Mouse (Mus musculus) T-helper 1 cell (primary cell): ENCODE measurements around the gene Xxylt1.
"Not testable (repeated sequence)": the region's sequence is repeated elsewhere in the genome, so short reads cannot be mapped to it uniquely, and the experiment has no call there.

Experiments used
- in situ Hi-C: fragments of 300-600 bp; cut with MboI, MseI; formaldehyde crosslinking; loops from one replicate; pipeline ENCODE4 v1.15.1; 2025; ENCODE audit warnings: high pct_unique_total_duplicates

Gene Xxylt1

DNA sequence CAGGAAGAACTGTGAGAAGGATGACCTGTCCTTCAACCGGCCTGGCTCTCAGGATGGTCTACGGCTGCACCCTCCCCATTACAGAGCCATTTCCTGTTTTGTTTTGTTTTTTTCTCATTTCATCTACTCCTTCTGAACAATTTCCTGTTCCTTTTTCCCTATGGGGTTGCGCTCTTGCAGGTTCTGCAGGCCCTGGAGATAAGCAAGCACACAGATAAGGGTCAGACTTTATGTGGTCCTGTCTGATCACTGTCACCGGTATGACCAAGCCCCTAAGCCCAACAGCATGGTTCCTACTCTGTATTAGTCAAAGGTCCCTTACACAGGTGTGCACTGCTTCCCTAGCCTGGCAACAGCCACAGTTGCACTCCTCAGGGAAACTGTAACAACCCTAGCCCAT is 56.2 kb downstream of the Xxylt1 start:
- in situ Hi-C loops, result no loop called here

GRCm38 (mm10) chr16:31024221-31024620 is 57.0 kb downstream of the Xxylt1 start:
- in situ Hi-C loops, result no loop called here

DNA sequence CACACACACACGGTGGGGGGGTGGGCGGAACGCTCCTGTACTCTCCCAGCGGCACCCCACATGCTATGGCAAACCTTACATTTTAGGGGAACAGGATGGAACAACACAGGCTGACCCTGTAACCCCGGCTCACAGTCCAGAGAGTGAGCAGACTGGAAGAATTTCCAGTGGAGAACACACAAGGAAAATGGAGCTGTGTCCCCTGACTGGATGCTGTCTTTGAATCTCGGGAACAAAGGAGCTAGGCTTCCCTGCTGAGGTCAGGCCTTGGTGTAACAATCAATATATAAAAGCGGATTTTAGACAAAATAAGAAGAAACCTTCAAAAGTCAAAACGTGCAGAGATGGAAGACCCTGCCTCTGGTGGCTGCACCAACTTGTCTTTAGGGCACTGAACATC is 57.4 kb downstream of the Xxylt1 start:
- in situ Hi-C loops, result no loop called here

DNA sequence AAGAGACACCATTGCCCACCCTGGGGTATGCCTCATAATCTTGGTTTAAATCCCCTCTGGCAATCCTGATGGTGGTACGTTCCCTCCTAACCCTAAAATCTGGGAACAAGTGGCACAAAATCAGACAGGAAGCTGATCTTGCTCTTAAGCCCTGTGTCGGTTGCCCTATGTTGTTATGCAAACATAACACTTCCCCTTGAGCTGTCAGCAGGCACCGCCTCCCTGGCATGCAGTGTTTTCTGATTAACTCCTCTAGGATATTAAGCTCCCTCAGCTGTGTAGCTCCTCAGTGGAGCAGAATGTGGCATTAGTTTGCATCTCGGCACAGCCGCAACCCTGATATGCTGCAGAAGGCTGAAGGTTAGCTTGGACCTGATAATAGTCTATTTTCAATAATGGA is 58.9 kb downstream of the Xxylt1 start:
- in situ Hi-C loops, result no loop called here

DNA sequence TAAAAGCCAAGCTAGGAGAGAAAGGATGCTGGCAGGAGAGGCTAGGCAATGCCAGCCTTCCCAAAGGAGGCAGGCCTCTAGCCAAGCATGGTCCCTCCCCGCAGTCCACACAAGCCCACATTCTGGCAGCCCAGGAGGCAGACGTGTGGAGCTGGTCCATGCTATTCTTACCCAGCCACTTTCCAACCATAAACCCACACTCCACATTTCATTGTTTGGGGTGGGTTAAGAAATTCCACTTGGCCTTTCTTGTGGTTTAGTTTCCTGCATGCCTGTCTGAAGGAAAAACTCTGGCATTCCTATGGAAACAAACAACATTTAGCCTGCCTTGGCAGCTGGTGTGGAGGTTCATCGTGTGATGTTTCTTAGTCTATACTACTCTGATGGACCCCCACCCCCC is 61.7 kb downstream of the Xxylt1 start:
- in situ Hi-C loops, result no loop called here

- in situ Hi-C loops, result no loop called here
Measured at GRCm38 (mm10) chr16:31017687-31018413, 63.4 kb downstream of the Xxylt1 start.

DNA sequence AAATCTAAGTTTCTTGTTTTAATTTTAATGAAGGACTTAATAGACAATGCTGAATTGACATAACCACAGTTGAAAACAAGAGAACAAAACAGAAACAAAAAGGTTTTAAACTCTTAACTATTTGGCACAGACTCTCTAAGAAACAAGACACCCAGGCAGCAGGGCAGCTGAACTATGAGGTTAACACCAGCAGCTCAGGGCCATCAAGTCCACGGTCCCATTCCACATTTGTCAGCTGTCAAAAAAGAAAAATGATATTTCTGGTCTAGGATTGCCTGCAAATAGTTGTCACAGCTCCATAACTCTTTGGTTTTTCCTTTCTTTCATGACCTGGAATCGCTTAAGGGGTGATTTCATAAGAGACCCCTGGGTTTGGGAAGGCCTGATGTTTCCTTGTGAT is 64.6 kb downstream of the Xxylt1 start:
- in situ Hi-C loops, result no loop called here

- in situ Hi-C loops, result no loop called here
Measured at GRCm38 (mm10) chr16:31016169-31016568, 65.1 kb downstream of the Xxylt1 start.

- in situ Hi-C loops, result no loop called here
Measured at GRCm38 (mm10) chr16:31015271-31015670, 66.0 kb downstream of the Xxylt1 start.

DNA sequence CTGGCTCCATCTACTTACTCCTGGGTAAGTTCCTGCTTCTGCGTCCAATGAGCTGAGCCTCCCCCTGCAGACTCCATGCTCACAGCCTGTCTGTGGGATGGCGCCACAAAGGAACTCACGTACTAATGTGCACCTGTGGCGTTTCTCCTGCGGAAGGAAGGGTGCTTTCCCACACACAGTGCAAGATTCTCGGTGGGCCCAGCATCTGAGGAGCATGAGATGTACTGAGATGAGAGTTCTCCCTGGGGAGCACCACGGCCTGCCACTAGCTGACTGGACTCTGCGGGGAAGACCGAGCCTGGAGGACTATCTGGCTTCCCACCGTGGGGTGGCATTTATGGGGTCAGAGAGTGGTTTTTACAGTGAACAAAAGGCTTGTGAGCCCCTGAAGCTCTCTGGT is 69.0 kb downstream of the Xxylt1 start:
- in situ Hi-C loops, result no loop called here

GRCm38 (mm10) chr16:31010443-31010842 is 70.8 kb downstream of the Xxylt1 start:
- in situ Hi-C loops, result no loop called here

- in situ Hi-C loops, result no loop called here
Measured at GRCm38 (mm10) chr16:31008326-31008725, 72.9 kb downstream of the Xxylt1 start.

DNA sequence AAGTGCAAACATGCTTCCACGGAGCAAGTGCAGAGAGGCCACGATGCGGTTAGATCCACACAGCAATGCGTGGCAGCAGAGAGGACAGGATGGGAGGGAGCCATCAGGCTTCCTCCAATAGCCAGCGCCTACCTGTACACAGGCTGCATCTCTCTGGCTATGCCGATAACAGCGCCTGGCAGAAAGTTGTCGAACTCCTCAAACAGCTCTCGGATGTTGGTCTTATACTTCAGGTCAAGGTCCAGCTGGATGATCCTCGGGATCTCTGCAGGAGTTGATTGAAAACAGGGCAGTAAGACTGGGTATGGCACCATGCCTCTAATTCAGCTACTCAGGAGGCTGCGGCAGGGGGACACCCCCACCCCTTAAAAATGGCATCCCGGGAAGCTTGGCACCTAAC is 73.7 kb downstream of the Xxylt1 start:
- in situ Hi-C loops, result no loop called here

GRCm38 (mm10) chr16:31005693-31006092 is 75.5 kb downstream of the Xxylt1 start:
- in situ Hi-C loops, result no loop called here

GRCm38 (mm10) chr16:31004321-31004682 is 76.9 kb downstream of the Xxylt1 start:
- in situ Hi-C loops, result no loop called here

DNA sequence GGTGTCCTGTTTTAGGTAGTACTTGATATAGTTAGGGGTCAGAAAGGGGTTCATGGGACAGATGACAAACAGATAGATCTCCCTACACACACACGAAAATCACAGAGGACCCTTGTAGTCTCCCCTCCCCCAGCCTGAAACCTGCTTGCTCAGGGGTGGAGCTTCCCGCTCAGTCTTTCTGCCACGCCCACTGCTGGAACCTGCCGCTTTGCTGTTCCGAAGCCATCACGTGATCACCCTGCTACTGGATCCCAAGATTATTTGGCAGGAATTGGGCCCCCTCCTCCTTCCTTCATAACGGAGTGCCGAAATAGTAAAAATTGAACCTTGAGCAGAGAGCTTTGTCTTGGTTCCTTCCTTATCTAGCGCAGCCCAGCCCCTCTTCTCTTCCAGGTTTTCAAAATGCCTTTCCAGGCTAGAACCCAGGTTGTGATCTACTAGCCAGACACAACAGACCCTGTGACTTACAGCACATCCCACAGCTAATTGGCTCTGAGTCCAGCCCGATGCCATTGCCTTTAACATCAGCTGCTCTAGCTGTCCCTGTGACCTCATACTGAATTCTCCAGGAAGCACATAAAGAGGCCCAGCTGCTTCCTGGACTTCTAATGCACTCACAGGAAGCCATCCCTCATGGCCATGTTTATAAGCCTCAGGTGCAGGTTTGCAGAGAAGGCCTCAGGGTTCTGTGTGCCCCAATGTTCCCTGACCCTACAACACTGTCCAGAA is 77.5 kb downstream of the Xxylt1 start:
- in situ Hi-C loops, result not testable (repeated sequence)

- in situ Hi-C loops, result no loop called here
Measured at GRCm38 (mm10) chr16:31002926-31003325, 78.3 kb downstream of the Xxylt1 start.

DNA sequence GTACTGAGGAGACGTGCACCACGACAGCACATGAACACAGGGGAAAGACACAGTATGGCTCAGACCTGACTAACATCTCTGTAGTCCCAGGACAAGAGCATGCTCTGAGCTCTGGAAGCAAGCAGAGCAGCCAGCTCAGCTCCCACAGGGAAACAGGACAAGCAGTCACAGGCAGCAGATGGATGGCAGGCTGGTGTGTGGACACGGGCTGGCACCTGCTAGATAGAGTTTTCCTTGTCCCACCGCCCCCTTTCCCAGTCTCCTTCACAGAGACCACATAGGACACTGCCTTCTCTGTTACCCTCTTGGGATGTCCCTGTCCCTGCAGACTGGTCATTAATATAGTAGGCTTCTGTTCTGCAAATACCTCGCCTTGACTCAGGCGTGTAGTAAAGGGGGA is 79.1 kb downstream of the Xxylt1 start:
- in situ Hi-C loops, result no loop called here

GRCm38 (mm10) chr16:30998711-30999110 is 82.5 kb downstream of the Xxylt1 start:
- in situ Hi-C loops, result no loop called here

DNA sequence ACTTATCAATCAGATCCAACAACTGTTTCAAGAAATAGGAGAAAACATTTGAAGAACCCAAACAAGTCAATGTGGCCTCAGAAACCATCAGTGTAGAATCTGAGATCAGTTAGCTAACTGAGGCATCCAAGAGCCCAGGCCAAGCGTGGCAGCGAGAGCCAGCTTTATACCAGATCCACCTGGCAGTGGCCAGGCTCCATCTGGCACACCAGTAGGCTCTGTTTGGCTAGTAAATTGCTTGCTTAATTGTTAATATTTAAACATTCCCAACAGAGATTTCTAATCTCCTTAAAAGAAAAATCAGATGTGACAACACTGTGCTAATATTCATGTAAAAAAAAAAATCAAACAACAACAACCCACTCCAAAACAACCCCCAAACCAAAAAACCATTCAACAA is 83.2 kb downstream of the Xxylt1 start:
- in situ Hi-C loops, result no loop called here

GRCm38 (mm10) chr16:30995446-30995845 is 85.8 kb downstream of the Xxylt1 start:
- in situ Hi-C loops, result no loop called here

- in situ Hi-C loops, result no loop called here
Measured at GRCm38 (mm10) chr16:30994881-30995280, 86.4 kb downstream of the Xxylt1 start.

DNA sequence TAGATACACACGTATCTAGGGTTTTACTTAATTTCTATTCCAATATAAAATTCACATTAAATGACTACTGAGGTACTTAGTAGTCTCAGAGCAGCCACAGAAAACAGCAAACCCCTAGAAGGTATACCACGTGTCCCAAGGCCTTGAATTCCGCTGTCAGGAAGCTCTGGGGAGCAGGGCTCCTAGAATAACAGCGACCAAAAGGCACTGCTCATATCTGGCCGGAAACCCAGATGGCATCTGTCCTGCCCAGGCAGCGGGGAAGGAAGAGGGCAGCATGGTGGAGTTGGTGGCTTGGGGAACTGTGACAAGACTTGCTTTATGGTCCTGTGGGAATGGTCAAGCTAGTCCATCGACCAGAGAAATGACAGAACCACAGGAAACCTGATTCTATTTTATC is 86.9 kb downstream of the Xxylt1 start:
- in situ Hi-C loops, result no loop called here
